Mouse (Mus musculus) forebrain, postnatal 0 days (tissue): ENCODE data around the gene Clrn1. TPM values are rescaled to one million over a fixed set of nuclear protein-coding genes. Genes with fewer than 3 reads are reported as not detected.
"Not testable (repeated sequence)": the region's sequence is repeated elsewhere in the genome, so short reads cannot be mapped to it uniquely, and the experiment has no call there.

Experiments
- ATAC-seq: fragments of 200-750 bp; cut with Nextera tagmentation; 2 replicates; pipeline ENCODE4 v1.8.0; 2017; ENCODE audit warnings: mild to moderate bottlenecking, moderate library complexity
- DNase-seq: peaks from one replicate; pipeline ENCODE4 v3.0.0-alpha.2; 2015
- H3K27ac ChIP-seq: fragments of 300-500 bp; sonication (generic); 2 replicates; pipeline ENCODE4 v1.5.1; 2014; ENCODE audit warnings: low read depth, mild to moderate bottlenecking, antibody characterized with exemption, low read length, moderate library complexity, mixed read lengths
- H3K27me3 ChIP-seq: fragments of 300-500 bp; sonication (generic); 2 replicates; pipeline ENCODE4 v1.6.1; 2014; ENCODE audit warnings: mild to moderate bottlenecking, low read length, mixed read lengths; ENCODE audit not compliant: insufficient read depth
- H3K36me3 ChIP-seq: fragments of 300-500 bp; sonication (generic); 2 replicates; pipeline ENCODE4 v1.6.1; 2014; ENCODE audit warnings: mild to moderate bottlenecking, moderate library complexity; ENCODE audit not compliant: insufficient read depth
- H3K4me1 ChIP-seq: fragments of 300-500 bp; sonication (generic); 2 replicates; pipeline ENCODE4 v1.6.1; 2014; ENCODE audit warnings: antibody characterized with exemption; ENCODE audit not compliant: insufficient read depth
- H3K4me2 ChIP-seq: fragments of 300-500 bp; sonication (generic); 2 replicates; pipeline ENCODE4 v1.6.1; 2014; ENCODE audit warnings: low read depth, mild to moderate bottlenecking, moderate library complexity
- H3K4me3 ChIP-seq: fragments of 300-500 bp; sonication (generic); 2 replicates; pipeline ENCODE4 v1.5.1; 2014; ENCODE audit warnings: low read depth, low read length, mixed read lengths
- H3K9ac ChIP-seq: fragments of 300-500 bp; sonication (generic); 2 replicates; pipeline ENCODE4 v1.6.1; 2014; ENCODE audit warnings: mild to moderate bottlenecking
- H3K9me3 ChIP-seq: fragments of 300-500 bp; sonication (generic); 2 replicates; pipeline ENCODE4 v1.6.1; 2016; ENCODE audit warnings: low read length
- CTCF ChIP-seq: sonication (generic); IDR thresholded peaks from 2 replicates; pipeline ENCODE4 v1.5.1; 2016; ENCODE audit warnings: antibody characterized with exemption, control low read depth, low read depth
- WGBS: fragments of 180-500 bp; shearing (Covaris S2); extraction: QIAGEN DNeasy Blood & Tissue Kit; methylation state at CpG from one replicate; pipeline ENCODE4 v1.1.7; 2014; 5-methylcytosine and 5-hydroxymethylcytosine counted together
- polyA plus RNA-seq: library from polyadenylated mRNA; unstranded; fragments of >200 nt; fragmentation: Nextera tagmentation; extraction: Ambion mirVana; gene quantifications from 2 replicates; pipeline ENCODE4 v1.2.1, GENCODE M21; 2015
- total RNA-seq: library from RNA; depleted of rRNA; stranded (reverse); fragments of >200 nt; gene quantifications from 2 replicates; pipeline ENCODE4 v1.2.3, GENCODE M21; 2014

The Clrn1 gene
- total and polyA plus RNA-seq, 2 experiments from 2014 or later = 2.3 to 2.6 TPM

- Histone ChIP-seq H3K9ac (no peak overlapping the region), H3K9me3 (no peaks in the 10 kb centered on the region), H3K27me3 (no peaks in the 10 kb centered on the region), H3K4me1 (no peaks in the 10 kb centered on the region), H3K4me2 (no peak overlapping the region), H3K27ac (no peak overlapping the region), H3K36me3 (no peaks in the 10 kb centered on the region), H3K4me3 (no peak overlapping the region)
- 45% methylated on average over 1 of the region's 1 CpGs for WGBS
- no peak for DNase-seq
- no peak for ATAC-seq
- TF ChIP-seq CTCF = no peak
Measured at GRCm38 (mm10) chr3:58881016-58881415, 4.1 kb downstream of the Clrn1 start.

DNA sequence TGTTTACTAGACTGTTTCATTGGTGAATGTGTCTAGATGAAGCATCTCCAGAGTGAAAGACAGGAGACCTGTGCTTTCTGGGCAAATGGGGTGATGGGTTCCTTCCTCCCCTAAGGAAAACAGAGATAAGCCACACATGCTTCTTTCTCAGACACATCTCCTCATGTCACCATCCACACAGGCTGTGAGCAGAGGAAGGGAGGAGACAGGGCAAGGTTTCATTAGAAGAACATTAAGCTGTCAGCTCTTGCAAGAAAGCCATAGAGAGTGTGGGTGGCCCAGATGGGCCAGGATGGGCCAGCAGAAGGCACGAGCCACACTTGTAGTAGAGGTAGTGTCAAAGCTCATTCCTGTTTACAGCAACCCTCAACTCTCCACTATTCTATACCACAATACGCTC lies 5.0 kb downstream of the Clrn1 start:
- Histone ChIP-seq H3K9me3 (no peaks in the 10 kb centered on the region), H3K4me1 (no peaks in the 10 kb centered on the region), H3K4me3 (no peak overlapping the region), H3K4me2 (no peak overlapping the region), H3K9ac (no peak overlapping the region), H3K36me3 (no peaks in the 10 kb centered on the region), H3K27ac (no peak overlapping the region), H3K27me3 (no peaks in the 10 kb centered on the region)
- DNase-seq (no peak), ATAC-seq (no peak)
- TF ChIP-seq CTCF = no peak
- WGBS = 83% methylated on average over 2 of the region's 2 CpGs

GRCm38 (mm10) chr3:58871882-58872281 lies 13.3 kb downstream of the Clrn1 start:
- ATAC-seq, H3K36me3 ChIP-seq, H3K9ac ChIP-seq, H3K27me3 ChIP-seq, H3K9me3 ChIP-seq, H3K4me3 ChIP-seq, H3K27ac ChIP-seq, H3K4me1 ChIP-seq, DNase-seq, H3K4me2 ChIP-seq: not testable (repeated sequence)
- WGBS = 75% methylated on average over 2 of the region's 2 CpGs

DNA sequence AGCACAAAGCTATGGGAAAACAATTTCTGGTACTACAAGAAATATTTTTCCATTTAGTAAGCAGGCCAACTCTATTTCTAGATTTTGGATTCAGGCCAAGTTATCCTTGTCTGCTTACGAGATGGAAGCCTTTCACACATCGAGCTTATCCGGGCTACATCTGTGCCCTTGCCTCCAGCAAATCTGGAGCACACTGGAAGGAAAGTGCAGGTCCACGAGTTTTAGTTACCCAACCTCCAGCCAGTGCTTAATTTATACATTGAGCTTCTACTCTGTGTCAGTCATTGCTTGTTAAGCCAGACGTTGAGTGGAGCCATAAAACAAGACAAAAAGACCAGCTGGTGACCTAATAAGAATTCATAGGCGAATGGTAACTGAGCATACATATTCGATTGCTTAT lies 19.4 kb downstream of the Clrn1 start:
- no peak for TF ChIP-seq CTCF
- peak; percentile 32 for DNase-seq
- Histone ChIP-seq H3K4me2 (no peak overlapping the region), H3K36me3 (no peaks in the 10 kb centered on the region), H3K9ac (no peak overlapping the region), H3K4me3 (no peak overlapping the region), H3K27ac (no peak overlapping the region), H3K9me3 (no peaks in the 10 kb centered on the region), H3K4me1 (no peaks in the 10 kb centered on the region), H3K27me3 (no peaks in the 10 kb centered on the region)
- peak; percentile 51 for ATAC-seq
- 16% methylated on average over 7 of the region's 7 CpGs for WGBS

- DNase-seq (no peak), ATAC-seq (no peak)
- no peak overlapping the region for H3K27ac ChIP-seq
- no peak overlapping the region for H3K9ac ChIP-seq
- no peaks in the 10 kb centered on the region for H3K36me3 ChIP-seq
- no peaks in the 10 kb centered on the region for H3K9me3 ChIP-seq
- no peak for TF ChIP-seq CTCF
- WGBS = 74% methylated on average over 2 of the region's 2 CpGs
- H3K4me3 ChIP-seq = no peak overlapping the region
- no peaks in the 10 kb centered on the region for H3K4me1 ChIP-seq
- H3K27me3 ChIP-seq = no peaks in the 10 kb centered on the region
- no peak overlapping the region for H3K4me2 ChIP-seq
Measured at GRCm38 (mm10) chr3:58862976-58863375, 22.2 kb downstream of the Clrn1 start.

DNA sequence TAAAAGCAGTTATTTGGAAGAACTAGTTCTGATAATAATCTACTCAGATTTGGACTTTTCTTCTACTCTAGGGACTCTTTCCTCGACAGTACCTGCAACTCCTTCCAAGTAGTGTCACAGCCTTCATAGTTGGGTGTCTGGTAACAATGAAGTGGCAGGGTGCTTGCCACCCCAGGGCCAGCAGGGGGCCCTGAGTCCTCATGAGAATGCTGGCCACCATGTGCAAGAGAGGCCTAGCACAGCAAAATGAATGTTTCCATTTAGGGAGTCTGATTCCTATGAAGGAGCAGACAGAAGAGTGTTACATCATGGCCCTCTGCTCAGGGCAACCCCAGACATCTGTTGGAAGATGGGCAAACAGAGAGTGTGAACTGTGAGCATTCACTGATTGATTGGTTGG lies 41.7 kb downstream of the Clrn1 start:
- Histone ChIP-seq H3K4me2 (no peak overlapping the region), H3K36me3 (no peaks in the 10 kb centered on the region), H3K27me3 (no peaks in the 10 kb centered on the region), H3K27ac (no peak overlapping the region), H3K9ac (no peak overlapping the region), H3K4me3 (no peak overlapping the region), H3K4me1 (no peaks in the 10 kb centered on the region), H3K9me3 (no peaks in the 10 kb centered on the region)
- ATAC-seq = peak; percentile 73
- peak; percentile 58 for TF ChIP-seq CTCF
- 68% methylated on average over 1 of the region's 1 CpGs for WGBS
- peak; percentile 29 for DNase-seq

GRCm38 (mm10) chr3:58833442-58834160 lies 51.5 kb downstream of the Clrn1 start:
- 61% methylated on average over 5 of the region's 5 CpGs for WGBS
- DNase-seq = peak; percentile 32
- TF ChIP-seq CTCF = no peak

More at GRCm38 (mm10) chr3:58833442-58834160, 51.5 kb downstream of the Clrn1 start:
- ATAC-seq = no peak
- H3K36me3 ChIP-seq = no peaks in the 10 kb centered on the region
- no peak overlapping the region for H3K9ac ChIP-seq
- H3K4me2 ChIP-seq = no peak overlapping the region
- H3K4me3 ChIP-seq = no peak overlapping the region
- H3K4me1 ChIP-seq = no peaks in the 10 kb centered on the region
- H3K9me3 ChIP-seq = no peaks in the 10 kb centered on the region
- H3K27ac ChIP-seq = no peak overlapping the region
- H3K27me3 ChIP-seq = no peaks in the 10 kb centered on the region
